Mouse (Mus musculus) cerebellum, adult (tissue): ENCODE measurements around the gene Duoxa2.

ENCODE experiments used
- ATAC-seq: cut with Nextera tagmentation; 2 replicates; pipeline ENCODE4 v1.9.2; 2017; ENCODE audit warnings: mild to moderate bottlenecking, moderate library complexity, mixed read lengths; ENCODE audit not compliant: insufficient number of reproducible peaks, low FRiP score, low TSS enrichment

Gene Duoxa2

DNA sequence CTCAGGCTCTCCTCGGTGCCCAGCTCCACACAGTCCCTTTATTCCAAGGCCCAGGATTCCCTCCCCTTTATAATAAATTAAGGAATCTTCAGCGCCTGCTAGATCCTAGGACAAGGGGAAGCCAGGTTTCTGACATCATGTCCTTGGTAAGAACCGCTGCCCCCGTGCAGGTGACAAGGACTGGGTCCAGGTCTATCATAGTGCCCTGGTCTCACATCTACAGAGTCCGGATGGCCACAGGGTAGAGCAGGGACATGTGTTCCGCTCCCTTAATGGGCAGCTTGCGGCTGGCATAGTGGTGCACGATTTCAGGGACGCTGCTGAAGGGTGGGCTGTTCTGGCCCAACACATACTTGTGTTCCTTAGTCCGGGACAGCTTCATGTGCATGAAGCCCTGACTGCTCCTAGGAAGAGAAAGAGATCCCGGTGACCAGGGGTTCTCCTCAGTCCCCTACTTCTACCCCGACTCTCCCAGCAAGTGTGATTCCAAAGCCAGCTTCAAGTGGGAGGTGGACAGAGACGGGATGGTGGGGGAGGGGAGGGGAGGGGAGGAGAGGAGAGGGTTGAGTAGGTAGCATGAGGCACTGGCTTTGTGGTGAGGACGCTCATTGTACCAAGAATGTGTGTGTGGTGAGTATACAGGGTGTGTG, 50.6 kb downstream of the Duoxa2 start:
- peak; percentile 8; the same call in 1 of the 2 replicates for ATAC-seq

DNA sequence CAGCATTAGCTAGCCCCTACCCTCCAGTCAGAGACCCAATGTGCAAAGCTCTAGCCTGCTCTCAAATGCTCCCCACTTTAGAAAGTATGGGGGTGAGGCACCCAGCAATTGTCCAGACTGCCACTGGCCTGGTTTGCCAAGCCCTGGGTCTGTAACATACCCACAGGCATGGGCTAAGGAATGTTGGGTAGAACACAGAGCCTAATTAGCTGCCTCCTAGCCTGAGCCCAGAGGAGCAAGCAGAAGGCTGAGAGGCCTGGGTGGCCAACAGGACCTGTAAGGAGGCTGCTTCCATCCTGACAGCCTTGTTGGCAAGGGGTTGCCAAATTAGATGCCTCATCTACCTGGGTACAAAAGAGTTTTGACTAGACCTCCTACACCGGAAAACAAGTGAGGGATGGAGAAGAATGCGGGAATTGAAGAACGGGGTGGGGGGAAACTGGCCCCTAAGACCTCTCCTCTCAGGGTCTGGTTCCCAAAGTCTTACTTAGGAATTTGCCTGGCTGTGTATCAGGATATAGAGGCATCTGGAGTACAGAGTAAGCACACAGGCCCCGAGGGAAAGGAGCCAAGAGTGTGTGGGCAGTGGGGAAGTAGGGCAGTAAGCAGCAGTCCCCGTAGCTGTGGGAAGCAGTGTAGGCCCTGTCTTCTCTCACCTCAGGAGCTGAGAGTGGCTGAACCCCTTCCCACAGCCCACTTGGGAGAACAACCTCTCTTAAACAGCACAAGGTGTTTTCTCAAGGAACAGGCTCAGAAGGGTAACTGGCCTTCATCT, 52.6 kb downstream of the Duoxa2 start:
- no peak for ATAC-seq

DNA sequence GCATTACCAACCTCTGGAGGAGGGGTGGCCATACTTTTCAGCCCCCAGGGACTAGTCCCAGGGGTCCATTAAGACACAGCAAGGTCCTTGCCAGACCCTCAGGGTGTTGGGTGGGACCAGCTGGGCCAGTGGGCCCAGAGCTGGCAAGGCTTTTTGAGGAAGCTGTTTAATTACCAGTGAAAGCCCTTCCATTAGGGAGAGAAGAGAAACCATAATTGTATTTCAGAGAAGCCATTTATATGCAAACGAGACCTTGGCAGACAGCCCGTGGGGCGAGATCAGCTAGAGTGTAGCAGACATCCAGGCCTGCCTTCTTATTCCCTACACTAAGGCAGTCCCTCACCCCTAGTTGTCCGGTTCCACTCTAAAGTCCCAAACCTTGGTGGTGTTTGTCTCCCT, 53.2 kb downstream of the Duoxa2 start:
- no peak for ATAC-seq
